Mouse (Mus musculus): ENCODE measurements around the gene Rtn4r. TPM values are rescaled to one million over a fixed set of nuclear protein-coding genes. Genes with fewer than 3 reads are reported as not detected.

Rtn4r gene
- total RNA-seq, 2 experiments from 2014 or later, result 96.1 to 105 TPM

DNA sequence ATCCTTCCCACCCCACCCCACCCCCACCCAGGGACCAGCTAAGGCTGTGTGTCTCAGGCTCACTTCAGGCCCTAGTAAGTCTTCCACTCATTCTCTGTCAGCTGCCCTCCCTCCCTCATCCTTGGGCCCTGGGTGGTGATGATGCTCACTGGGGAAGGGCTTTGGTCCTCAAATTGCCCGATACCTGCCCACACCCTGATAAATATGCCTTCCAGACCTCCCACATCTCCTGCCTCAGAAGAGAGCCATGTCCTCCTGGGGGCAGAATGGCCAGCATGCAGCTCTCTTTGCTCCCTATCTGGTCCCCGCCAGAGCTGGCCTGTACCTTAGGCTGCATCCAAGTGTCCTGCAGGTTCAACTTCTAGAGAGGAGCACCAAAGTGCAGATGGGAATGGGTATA is 2.3 kb upstream of the Rtn4r start:
- DNase-seq, result no peak

- no peak for DNase-seq
Observed at GRCm38 (mm10) chr16:18126211-18126610, 1.2 kb upstream of the Rtn4r start.

- no peak for DNase-seq
Observed at GRCm38 (mm10) chr16:18127871-18128563, 575 bp downstream of the Rtn4r start.

- DNase-seq, result no peak
Observed at GRCm38 (mm10) chr16:18128564-18128935, 1.1 kb downstream of the Rtn4r start.

GRCm38 (mm10) chr16:18129413-18129812 is 2.0 kb downstream of the Rtn4r start:
- no peak for DNase-seq

DNA sequence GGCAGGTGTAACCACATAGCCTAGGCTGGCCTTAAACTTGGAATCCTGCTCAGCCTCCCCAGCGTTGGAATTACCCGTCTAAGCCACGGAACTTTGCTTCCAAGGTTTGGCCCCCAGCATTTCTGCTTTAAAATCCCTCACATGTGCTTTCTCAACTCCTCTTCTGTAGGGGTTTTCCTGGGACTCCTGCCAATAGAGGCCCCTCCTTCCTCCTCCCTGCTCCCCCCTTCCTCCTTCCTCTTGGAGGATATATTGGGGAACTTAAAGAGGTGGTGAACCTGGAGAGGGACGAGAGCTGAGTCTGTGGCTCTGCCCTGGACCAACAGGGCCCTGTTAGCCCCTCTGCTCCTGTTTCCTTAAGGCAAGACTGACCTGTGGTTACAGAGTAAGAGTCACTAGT is 2.8 kb downstream of the Rtn4r start:
- DNase-seq, result no peak

GRCm38 (mm10) chr16:18130705-18131104 is 3.3 kb downstream of the Rtn4r start:
- DNase-seq, result no peak

- no peak for DNase-seq
Observed at GRCm38 (mm10) chr16:18131245-18131939, 4.0 kb downstream of the Rtn4r start.

GRCm38 (mm10) chr16:18132026-18132425 is 4.6 kb downstream of the Rtn4r start:
- DNase-seq, result no peak

GRCm38 (mm10) chr16:18132575-18132974 is 5.1 kb downstream of the Rtn4r start:
- DNase-seq, result no peak

- no peak for DNase-seq
Observed at GRCm38 (mm10) chr16:18133133-18133920, 5.9 kb downstream of the Rtn4r start.

- DNase-seq, result no peak
Observed at GRCm38 (mm10) chr16:18135196-18135595, 7.8 kb downstream of the Rtn4r start.

DNA sequence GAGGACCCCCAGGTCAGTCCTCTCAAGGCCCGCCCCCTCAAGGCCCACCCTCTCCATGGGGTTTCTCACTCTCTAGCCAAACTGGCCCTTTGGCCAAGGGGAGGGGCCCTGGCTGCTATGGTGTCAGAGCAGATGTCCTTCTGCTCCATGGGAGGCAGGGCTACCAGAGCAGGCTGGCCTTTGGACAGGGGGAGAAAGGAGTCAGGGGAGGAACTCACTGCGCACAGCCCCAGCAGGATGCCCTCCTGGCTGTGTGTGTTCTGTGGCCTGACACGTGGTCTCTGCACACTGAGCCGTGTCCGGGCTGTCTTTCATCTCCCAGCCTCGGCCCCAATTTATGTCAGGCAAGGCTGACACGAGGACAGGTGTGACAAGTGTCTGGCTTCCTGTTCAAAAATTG is 8.6 kb downstream of the Rtn4r start:
- no peak for DNase-seq

DNA sequence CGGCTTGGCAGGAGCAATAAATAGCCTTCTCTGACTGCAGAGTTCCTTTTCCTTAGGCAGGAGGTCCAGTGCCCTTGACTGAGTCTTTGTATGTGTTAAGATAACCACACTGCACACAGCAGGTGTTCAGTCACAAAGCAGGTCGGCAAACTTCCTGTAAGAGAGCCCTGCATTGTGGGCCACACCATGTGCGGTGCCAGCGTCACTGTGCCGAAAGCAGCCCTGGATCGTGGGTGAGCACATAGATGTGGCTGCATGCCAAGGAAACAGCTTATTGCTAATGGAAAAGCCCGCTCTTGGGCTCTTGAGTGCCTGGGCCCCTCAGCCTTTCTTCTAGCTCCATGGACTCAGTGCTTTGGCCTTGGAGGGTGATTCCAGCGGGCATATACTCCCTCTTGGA is 16.8 kb downstream of the Rtn4r start:
- peak; percentile 79 for DNase-seq

DNA sequence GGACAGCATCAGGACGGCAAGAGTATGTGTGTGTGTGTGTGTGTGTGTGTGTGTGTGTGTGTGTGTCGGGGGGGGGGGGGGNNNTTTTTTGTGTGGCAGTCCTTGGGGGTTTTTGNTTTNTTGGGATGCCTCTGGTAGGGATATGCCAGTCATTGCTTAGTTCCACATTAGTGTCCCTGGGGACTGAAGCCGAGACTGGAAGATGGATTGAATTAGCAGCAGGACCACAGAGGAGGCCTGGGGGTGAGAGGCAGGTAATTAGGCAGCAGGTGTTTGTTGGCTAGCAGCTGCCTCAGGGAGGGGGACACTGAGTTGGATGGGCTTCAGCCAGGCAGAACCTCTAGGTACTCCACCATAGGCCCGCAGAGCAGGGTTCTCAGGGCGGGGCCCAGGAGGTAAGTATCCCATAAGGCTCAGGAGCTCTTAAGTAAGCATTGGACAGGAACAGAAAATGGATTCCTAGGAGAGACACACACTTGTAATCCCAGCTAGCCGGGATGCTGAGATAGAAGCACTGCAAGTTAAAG is 18.0 kb downstream of the Rtn4r start:
- no peak for DNase-seq

- peak; percentile 44 to 60 for DNase-seq
Observed at GRCm38 (mm10) chr16:18148208-18148876, 20.9 kb downstream of the Rtn4r start.

GRCm38 (mm10) chr16:18149205-18149604 is 21.8 kb downstream of the Rtn4r start:
- DNase-seq, result no peak

DNA sequence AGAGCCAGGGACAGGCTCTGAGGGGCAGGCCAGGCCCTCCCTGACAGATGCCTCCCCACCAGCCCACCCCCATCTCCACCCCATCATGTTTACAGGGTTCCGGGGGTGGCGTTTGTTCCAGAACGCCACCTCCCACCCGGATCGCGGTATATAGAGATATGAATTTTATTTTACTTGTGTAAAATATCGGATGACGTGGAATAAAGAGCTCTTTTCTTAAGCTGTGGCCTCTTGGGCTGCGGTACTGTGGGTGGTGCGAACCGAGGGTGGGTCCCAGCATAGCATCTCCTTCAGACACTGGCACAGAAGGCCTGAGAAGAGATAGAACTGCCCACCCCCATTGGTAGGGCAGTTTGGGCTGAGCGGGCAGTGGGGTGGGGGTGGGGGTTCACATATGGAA is 24.7 kb downstream of the Rtn4r start:
- DNase-seq, result no peak

- DNase-seq, result peak in 1 of 2 experiments; percentile 67
Observed at GRCm38 (mm10) chr16:18152769-18153445, 25.5 kb downstream of the Rtn4r start.

- DNase-seq, result peak; percentile 88 to 92
Observed at GRCm38 (mm10) chr16:18154521-18155171, 27.2 kb downstream of the Rtn4r start.

GRCm38 (mm10) chr16:18156579-18157350 is 29.3 kb downstream of the Rtn4r start:
- no peak for DNase-seq

Data from layer of hippocampus, postnatal 36 days (tissue).